Mouse (Mus musculus): ENCODE measurements around the gene Ufsp1.

Ufsp1 gene

GRCm38 (mm10) chr5:137295712-137296111 is 1.3 kb downstream of the Ufsp1 start:
- DNase-seq (ENCODE audit: low spot score in 2 of 2): no peak

DNA sequence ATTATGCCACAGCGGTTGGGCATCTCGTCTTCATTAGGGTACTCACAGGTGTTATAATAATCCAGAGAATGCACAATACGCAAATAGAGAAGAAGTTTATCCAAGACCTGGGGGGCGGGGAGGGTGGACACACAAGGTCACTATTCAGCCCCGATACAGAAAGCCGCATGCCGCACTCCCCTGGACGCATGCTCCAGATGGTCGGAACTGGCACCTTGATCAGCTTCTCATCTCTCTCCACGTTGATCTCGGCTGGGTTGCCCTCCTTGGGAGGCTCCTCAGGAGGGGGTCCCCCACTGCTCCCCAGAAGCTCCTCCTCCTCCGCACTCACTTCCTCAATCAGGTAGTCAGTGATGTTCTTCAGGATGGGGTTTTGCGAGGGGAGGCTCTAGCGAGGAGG is 2.7 kb downstream of the Ufsp1 start:
- DNase-seq (ENCODE audit: low spot score in 2 of 2): no peak

DNA sequence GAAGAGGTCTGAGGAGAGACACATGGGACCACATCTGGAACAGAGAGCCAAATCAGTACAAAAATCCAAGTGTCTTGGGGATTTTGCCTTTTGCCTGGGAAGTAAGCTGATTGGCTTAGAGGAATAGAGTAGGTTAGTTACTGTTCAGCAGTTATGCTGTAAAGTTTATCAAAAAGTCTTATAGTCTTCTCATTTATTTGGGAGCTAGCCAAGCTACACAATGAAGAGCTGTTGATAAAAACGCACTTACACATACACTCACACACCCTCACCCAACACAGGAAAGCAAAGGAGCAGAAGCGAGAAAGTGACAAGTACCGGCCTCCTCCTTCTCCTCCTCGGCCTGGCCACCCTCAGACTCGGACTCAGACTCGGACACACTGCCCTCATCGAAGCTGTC is 4.8 kb downstream of the Ufsp1 start:
- no peak for DNase-seq (ENCODE audit: low spot score in 2 of 2)

- no peak for DNase-seq (ENCODE audit: low spot score in 2 of 2)
These were observed 6.8 kb downstream of the Ufsp1 start for GRCm38 (mm10) chr5:137301253-137301652.

- no peak for DNase-seq (ENCODE audit: low spot score in 2 of 2)
These were observed 9.2 kb downstream of the Ufsp1 start for GRCm38 (mm10) chr5:137303609-137304008.

GRCm38 (mm10) chr5:137304165-137304564 is 9.7 kb downstream of the Ufsp1 start:
- no peak for DNase-seq (ENCODE audit: low spot score in 2 of 2)

- no peak for DNase-seq (ENCODE audit: low spot score in 2 of 2)
These were observed 10.4 kb downstream of the Ufsp1 start for GRCm38 (mm10) chr5:137304816-137305215.

DNA sequence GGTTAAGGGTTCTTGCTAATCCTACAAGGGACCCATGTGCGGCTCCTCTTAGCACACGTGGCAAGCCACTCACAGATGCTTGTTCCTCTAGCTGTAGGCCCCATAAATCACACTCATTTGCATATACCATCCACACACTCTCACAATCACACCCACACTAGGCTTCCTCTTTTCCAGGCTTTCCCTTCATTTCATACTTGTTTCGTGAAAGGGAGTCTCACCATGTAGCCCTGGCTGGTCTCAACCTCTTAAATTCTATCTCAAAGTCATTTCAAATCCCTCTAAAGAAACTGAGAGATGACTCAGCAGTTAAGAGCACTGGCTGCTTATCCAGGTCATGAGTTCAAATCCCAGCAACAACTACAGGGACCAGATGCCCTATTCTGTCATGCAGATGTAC is 11.4 kb downstream of the Ufsp1 start:
- DNase-seq (ENCODE audit: low spot score in 2 of 2): no peak

- no peak for DNase-seq (ENCODE audit: low spot score in 2 of 2)
These were observed 12.1 kb downstream of the Ufsp1 start for GRCm38 (mm10) chr5:137306439-137307005.

DNA sequence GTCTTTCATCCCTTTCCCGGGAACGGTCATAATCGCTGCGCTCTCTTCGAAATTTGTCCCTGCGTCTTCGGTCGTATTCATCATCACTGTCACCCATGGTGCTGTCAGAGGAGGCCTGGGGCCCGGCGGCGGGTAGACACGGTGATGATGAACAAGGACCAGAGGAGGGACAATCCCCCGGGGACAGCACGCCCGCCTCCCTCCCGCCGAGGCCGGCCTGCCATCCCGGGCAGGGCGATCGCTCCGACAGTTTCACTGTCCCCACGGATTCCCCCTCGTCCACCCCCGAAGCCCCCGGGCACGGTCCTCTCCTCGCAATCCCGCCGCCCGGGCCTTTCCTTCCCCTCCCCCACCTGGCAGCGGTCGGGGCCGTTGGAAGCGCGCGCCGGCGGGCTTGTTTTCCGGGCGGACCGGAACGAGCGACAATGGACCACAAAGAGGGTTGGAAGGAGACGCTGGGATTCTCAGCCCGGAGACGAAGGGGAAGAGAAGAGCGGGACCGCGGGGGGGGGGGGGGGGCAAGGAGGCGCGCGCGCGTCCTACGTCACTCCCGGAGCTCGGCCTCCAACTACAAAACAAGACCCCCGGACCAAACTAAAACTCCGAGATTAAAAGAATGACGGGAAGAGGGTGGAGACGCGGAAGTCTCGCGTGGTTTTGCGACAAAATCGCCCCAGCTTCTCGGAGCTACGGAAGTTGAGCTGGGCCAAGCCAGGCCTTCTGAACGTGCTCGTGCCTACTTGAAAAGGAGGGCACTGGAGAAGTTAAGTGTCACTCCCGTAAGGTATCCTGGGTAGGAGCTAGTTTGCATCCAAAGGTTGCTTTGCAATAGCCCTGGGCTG is 12.9 kb downstream of the Ufsp1 start, which contains the start of gene Srrt:
Gene Srrt, minus strand, starts transcription at position 604 of the 842 bp plus-strand sequence.
- peak; percentile 89 for DNase-seq (ENCODE audit: low spot score in 2 of 2)

DNA sequence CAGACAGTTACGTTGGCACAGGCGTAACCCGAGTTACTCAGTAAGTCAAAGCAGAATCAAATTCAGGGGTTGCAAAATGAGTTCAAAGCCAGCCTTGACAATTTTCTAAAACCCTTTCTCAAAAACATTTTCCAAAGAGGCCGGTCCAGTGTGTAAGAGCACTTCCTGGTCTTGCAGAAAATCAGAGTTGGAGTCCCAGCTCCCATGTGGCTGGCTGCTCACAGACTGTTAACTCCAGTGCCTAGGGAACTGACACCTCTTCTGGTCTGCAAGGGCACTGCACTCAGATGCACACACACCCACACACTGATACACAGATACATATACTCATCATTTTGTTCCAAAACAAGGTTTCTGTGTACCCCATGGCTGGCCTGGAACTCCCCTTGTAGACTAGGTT is 13.9 kb downstream of the Ufsp1 start:
- no peak for DNase-seq (ENCODE audit: low spot score in 2 of 2)

DNA sequence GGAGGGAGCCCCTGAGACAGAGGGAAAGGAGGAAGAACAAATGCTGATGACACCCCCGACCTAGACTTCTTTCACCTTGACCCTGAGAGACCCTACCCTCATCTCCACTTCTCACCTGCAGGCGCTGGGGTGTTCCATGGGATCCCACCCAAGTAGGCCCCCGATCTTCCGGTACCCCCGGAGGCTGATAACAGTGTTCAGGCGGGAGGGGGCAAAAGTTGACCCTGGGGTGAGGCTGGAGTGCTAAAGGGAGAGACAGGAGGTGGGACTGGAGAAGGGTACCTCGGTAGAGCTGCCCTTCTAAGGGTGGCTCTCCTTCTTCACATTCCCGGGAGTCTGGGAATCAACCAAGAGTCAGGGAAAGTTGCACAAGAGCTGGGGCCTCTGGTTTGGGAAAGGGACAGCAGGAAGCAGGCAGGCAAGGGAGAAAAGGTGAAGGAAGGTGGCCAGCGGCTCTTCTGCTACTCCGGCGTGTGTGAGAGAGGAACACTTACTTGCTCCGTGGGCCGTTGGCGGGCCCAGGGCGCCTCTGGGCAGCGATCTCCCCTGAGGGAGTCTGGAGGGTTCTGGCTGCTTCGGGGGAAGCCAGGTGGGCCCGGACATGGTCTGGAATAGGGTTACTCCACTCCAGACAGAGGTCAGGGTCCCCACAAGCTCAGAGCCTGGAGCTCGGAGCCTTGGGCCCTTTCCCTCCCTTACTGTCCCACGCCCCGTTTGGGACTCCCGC is 19.2 kb downstream of the Ufsp1 start:
- no peak for DNase-seq (ENCODE audit: low spot score in 2 of 2)

GRCm38 (mm10) chr5:137314193-137315083 is 20.0 kb downstream of the Ufsp1 start, which contains the start of gene Trip6:
TSS of gene Trip6 (minus strand) at chr5:137314404.
- no peak for DNase-seq (ENCODE audit: low spot score in 2 of 2)

GRCm38 (mm10) chr5:137315084-137315903 is 20.9 kb downstream of the Ufsp1 start:
- no peak for DNase-seq (ENCODE audit: low spot score in 2 of 2)

DNA sequence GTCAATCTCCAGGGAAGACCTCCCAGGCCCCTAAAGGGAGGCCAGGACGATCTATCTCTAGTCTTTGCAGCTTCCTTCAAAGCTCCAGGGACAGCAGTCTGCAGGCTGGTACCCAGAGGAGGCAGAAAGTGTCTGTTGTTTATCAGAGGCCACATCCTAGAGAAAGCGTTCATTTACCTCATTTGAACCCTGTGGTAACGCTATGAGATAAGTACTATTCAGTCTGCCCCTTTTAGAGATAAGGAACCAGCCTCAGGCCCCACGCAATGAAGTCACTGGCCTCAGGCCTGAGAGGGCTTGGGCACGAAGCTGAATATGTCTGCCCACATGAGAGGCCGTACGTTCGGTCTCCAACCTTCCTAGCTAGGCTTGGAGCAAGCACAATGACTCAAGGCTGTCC is 22.9 kb downstream of the Ufsp1 start:
- DNase-seq (ENCODE audit: low spot score in 2 of 2): no peak

- DNase-seq (ENCODE audit: low spot score in 2 of 2): no peak
These were observed 24.1 kb downstream of the Ufsp1 start for GRCm38 (mm10) chr5:137318570-137318969.

DNA sequence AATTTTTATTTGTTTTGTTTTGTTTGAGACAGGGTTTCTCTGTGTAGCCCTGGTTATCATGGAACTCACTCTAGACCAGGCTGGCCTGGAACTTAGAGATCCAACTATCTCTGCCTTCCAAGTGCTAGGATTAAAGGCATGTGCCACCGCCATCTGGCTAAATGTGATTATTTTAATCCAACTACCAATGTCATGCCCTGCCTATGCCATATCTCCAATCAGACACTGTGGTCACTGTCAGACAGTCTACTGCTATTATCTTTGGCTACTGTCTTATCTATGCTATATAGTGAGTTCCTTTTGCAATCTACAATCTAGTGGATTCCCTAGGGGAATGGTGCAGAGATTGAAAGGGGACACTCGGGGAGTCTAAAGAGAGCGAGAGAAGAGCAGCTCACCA is 26.6 kb downstream of the Ufsp1 start:
- DNase-seq (ENCODE audit: low spot score in 2 of 2): no peak

GRCm38 (mm10) chr5:137330910-137331309 is 36.5 kb downstream of the Ufsp1 start:
- DNase-seq (ENCODE audit: low spot score in 2 of 2): no peak

- DNase-seq (ENCODE audit: low spot score in 2 of 2): no peak
These were observed 38.6 kb downstream of the Ufsp1 start for GRCm38 (mm10) chr5:137332857-137333511.

DNA sequence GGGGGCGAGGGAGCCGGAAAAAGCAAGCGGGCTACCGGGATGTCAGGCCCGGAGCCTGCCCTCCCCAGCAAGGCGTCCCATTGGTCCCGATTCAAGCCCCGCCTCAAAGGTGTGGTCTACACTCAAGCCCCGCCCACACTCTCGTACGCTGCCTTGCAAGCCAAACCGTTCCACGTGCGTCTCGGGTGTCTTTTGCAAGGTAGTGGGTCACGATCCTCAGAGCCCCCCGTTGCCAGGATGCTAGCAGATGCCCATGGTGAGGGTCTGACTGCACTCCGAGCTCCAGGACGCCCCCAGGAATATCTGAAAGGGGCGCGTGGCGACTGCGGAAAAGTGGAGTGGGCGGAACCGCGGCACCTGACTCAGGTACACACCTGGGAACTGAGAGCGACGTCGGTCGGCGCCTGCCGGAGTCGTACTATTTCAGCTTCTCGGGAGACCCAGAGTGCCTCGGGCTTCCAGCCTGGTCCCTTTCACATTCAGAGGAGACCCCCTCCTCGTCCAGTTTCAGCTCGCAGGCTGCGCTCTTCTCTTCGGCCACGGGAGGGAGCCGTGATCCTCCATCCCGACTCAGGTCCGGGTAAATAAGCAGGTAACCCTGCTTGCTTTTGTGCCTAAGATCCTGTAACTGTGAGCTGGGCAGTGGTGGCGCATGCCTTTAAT is 39.2 kb downstream of the Ufsp1 start, which contains the start of gene Slc12a9:
Gene Slc12a9, minus strand, starts transcription at position 86 of the 663 bp plus-strand sequence.
- DNase-seq (ENCODE audit: low spot score in 2 of 2): peak; percentile 90
